ENCODE assay signal across 38 mouse cellular contexts in genomic region chr11:79329585-79329984, GRCm38 (mm10). TPM values are rescaled to one million over a fixed set of nuclear protein-coding genes. Genes with fewer than 3 reads are reported as not detected.
"Had no signal": no experiment of that assay in that cellular context is flagged by ENCODE, and none has a peak within 500 bp of the region (broad histone marks: within the 10 kb centered on the region; RNA-seq: fewer than 3 reads in every experiment).

No protein-coding gene starts in this region.

- H3K9me3 ChIP-seq: embryonic facial prominence, embryonic 10.5 days; embryonic facial prominence, embryonic 12.5 days; embryonic facial prominence, embryonic 13.5 days; embryonic facial prominence, embryonic 15.5 days; forebrain, embryonic 10.5 days; forebrain, embryonic 12.5 days; forebrain, embryonic 13.5 days; forebrain, embryonic 15.5 days had no signal

- H3K4me1 ChIP-seq: embryonic facial prominence, embryonic 12.5 days; forebrain, embryonic 12.5 days; forebrain, embryonic 13.5 days; forebrain, embryonic 15.5 days had no signal

- H3K4me3 ChIP-seq: embryonic facial prominence, embryonic 10.5 days; embryonic facial prominence, embryonic 12.5 days; embryonic facial prominence, embryonic 13.5 days; embryonic facial prominence, embryonic 15.5 days; erythroblast, embryonic 14.5 days; forebrain, embryonic 10.5 days; forebrain, embryonic 12.5 days; forebrain, embryonic 13.5 days; forebrain, embryonic 15.5 days; gastrocnemius, adult 2 months; heart, adult 2 months had no signal

- H3K27me3 ChIP-seq: embryonic facial prominence, embryonic 12.5 days; embryonic facial prominence, embryonic 13.5 days; embryonic facial prominence, embryonic 15.5 days; forebrain, embryonic 12.5 days; forebrain, embryonic 13.5 days; forebrain, embryonic 15.5 days had no signal

- DNase-seq: cerebellum, adult 9-10 months; cerebellum, adult 9-11 months; cerebellum, postnatal 10 days; cerebellum, postnatal 14 days; cerebellum, postnatal 25 days; cerebellum, postnatal 36 days; embryo, embryonic 11 days; forebrain, postnatal 0 days; gastrocnemius, adult 2 months; gastrocnemius, postnatal 10 days; gastrocnemius, postnatal 14 days; gastrocnemius, postnatal 25 days; gastrocnemius, postnatal 36 days; heart, adult 11 months; heart, adult 18-20 months; heart, adult 2 months had no signal

- H3K9ac ChIP-seq: embryonic facial prominence, embryonic 12.5 days; embryonic facial prominence, embryonic 13.5 days; embryonic facial prominence, embryonic 15.5 days; forebrain, embryonic 12.5 days; forebrain, embryonic 13.5 days; forebrain, embryonic 15.5 days; forebrain, postnatal 0 days had no signal

- H3K4me2 ChIP-seq: embryonic facial prominence, embryonic 12.5 days; embryonic facial prominence, embryonic 13.5 days; embryonic facial prominence, embryonic 15.5 days; forebrain, embryonic 12.5 days; forebrain, embryonic 13.5 days; forebrain, embryonic 15.5 days had no signal

- H3K27ac ChIP-seq: embryonic facial prominence, embryonic 10.5 days; embryonic facial prominence, embryonic 12.5 days; embryonic facial prominence, embryonic 13.5 days; embryonic facial prominence, embryonic 15.5 days; forebrain, embryonic 10.5 days; forebrain, embryonic 12.5 days; forebrain, embryonic 13.5 days; forebrain, embryonic 15.5 days; gastrocnemius, adult 2 months; heart, adult 2 months had no signal

- ATAC-seq: forebrain, embryonic 13.5 days; forebrain, embryonic 14.5 days; forebrain, embryonic 15.5 days; forebrain, embryonic 16.5 days; forebrain, postnatal 0 days had no signal

- H3K36me3 ChIP-seq: embryonic facial prominence, embryonic 10.5 days; embryonic facial prominence, embryonic 12.5 days; embryonic facial prominence, embryonic 13.5 days; embryonic facial prominence, embryonic 15.5 days; forebrain, embryonic 10.5 days; forebrain, embryonic 12.5 days; forebrain, embryonic 15.5 days had no signal

RNA-seq across cellular contexts. Expression of gene Gm9964, which starts 32.9 kb away (rescaled TPM):
- total RNA-seq: common myeloid progenitor, adult 5-6 weeks; forebrain, postnatal 0 days; gastrocnemius, adult 18-20 months; gastrocnemius, adult 2 months; gastrocnemius, postnatal 10 days; gastrocnemius, postnatal 14 days; gastrocnemius, postnatal 25 days; gastrocnemius, postnatal 36 days; gastrocnemius, postnatal 4 days; granulocyte monocyte progenitor cell, adult 5-6 weeks; heart, adult 18-20 months; heart, adult 8-10 months had no signal
- polyA plus RNA-seq: cortical plate, adult 2 months; embryonic facial prominence, embryonic 10.5 days; embryonic facial prominence, embryonic 11.5 days; embryonic facial prominence, embryonic 12.5 days; embryonic facial prominence, embryonic 13.5 days; embryonic facial prominence, embryonic 14.5 days; embryonic facial prominence, embryonic 15.5 days; erythroblast, embryonic 14.5 days; forebrain, embryonic 10.5 days; forebrain, embryonic 11.5 days; forebrain, embryonic 12.5 days; forebrain, embryonic 13.5 days; forebrain, embryonic 14.5 days; forebrain, embryonic 15.5 days; forebrain, embryonic 16.5 days; forebrain, postnatal 0 days; frontal cortex, adult 2 months; gonadal fat pad, adult 2 months; heart, adult 2 months had no signal
